Mouse (Mus musculus) adrenal gland, postnatal 36 days (tissue): ENCODE results near the gene Olfr834. TPM values are rescaled to one million over a fixed set of nuclear protein-coding genes. Genes with fewer than 3 reads are reported as not detected.

ENCODE experiments used
- DNase-seq, 2 experiments: peaks; one replicate each; pipeline ENCODE4 v3.0.0; 2021; ENCODE audit warnings: mixed read lengths in 1 of 2
- long read RNA-seq, 2 experiments: library from polyadenylated mRNA; stranded (forward); transcript quantifications; one replicate each; pipeline ENCODE4 v2.0.0; 2021; ENCODE audit warnings: borderline sequencing depth in 2 of 2
- total RNA-seq, 2 experiments: library from RNA; stranded (reverse); gene quantifications; 2 replicates each; pipeline ENCODE4 v1.2.3; 2021

Gene Olfr834
- total RNA-seq: not detected
- long read RNA-seq, experiment 1: 0 reads
- long read RNA-seq, experiment 2: 0 reads

- no peak for DNase-seq
Measured at GRCm38 (mm10) chr9:18987690-18988089, at the start of gene Olfr834. TSS of gene Olfr834 (plus strand) at chr9:18987990.

- no peak for DNase-seq
Measured at GRCm38 (mm10) chr9:18962021-18962420, 25.8 kb upstream of the Olfr834 start.

GRCm38 (mm10) chr9:19032435-19032834 lies 44.6 kb downstream of the Olfr834 start, which contains the start of gene Olfr835:
TSS of gene Olfr835 (plus strand) at chr9:19032735.
- no peak for DNase-seq

Other genes with a start within 250 kb of the Olfr834 start
- gene Olfr24, start 224.0 kb upstream of the Olfr834 start, total RNA-seq: not detected
- not detected for gene Olfr828, start 168.5 kb upstream of the Olfr834 start, total RNA-seq
- gene Olfr829, start 133.1 kb upstream of the Olfr834 start, total RNA-seq: not detected
- not detected for gene Olfr830, start 113.3 kb upstream of the Olfr834 start, total RNA-seq
- not detected for gene Olfr832, start 50.9 kb upstream of the Olfr834 start, total RNA-seq
- gene Olfr835, start 44.7 kb downstream of the Olfr834 start, total RNA-seq: not detected
- not detected for gene Olfr836, start 132.4 kb downstream of the Olfr834 start, total RNA-seq
- gene Olfr837, start 148.3 kb downstream of the Olfr834 start, total RNA-seq: not detected
- gene Olfr839-ps1, start 189.3 kb downstream of the Olfr834 start, total RNA-seq: not detected